Mouse (Mus musculus): ENCODE data around the gene Phf21a. TPM values are rescaled to one million over a fixed set of nuclear protein-coding genes. Genes with fewer than 3 reads are reported as not detected.

Phf21a gene
- polyA plus RNA-seq, 1 experiment from 2014 or later = 7.3 TPM

- WGBS = 56% methylated on average over 6 of the region's 6 CpGs
- no peak overlapping the region for H3K27ac ChIP-seq (replicated peaks)
Measured at GRCm38 (mm10) chr2:92349589-92350425, 256.9 kb downstream of the Phf21a start.

GRCm38 (mm10) chr2:92350686-92351085 lies 257.8 kb downstream of the Phf21a start:
- Histone ChIP-seq H3K4me1 (replicated peaks; ENCODE audit: control insufficient read depth, insufficient read depth) (no peaks in the 10 kb centered on the region), H3K27ac (replicated peaks) (no peak overlapping the region), H3K36me3 (ENCODE audit: control insufficient read depth, insufficient read depth, low read length) (peaks cover 10% of the 10 kb centered on the region; the same call in 1 of the 2 replicates), H3K9me3 (ENCODE audit: control insufficient read depth, low read length) (no peaks in the 10 kb centered on the region), H3K4me2 (replicated peaks; ENCODE audit: low read depth) (no peak overlapping the region), H3K27me3 (ENCODE audit: control insufficient read depth, insufficient read depth, low read length) (no peaks in the 10 kb centered on the region), H3K9ac (ENCODE audit: low read length) (no peak overlapping the region), H3K4me3 (ENCODE audit: low read depth, low read length) (no peak overlapping the region)
- TF ChIP-seq EP300 (optimal IDR thresholded peaks at IDR 0.05) (no peak), CTCF (IDR thresholded peaks at IDR 0.05; ENCODE audit: low read depth) (no peak)
- ATAC-seq (ENCODE audit: low FRiP score, low TSS enrichment) (no peak), DNase-seq (ENCODE audit: low spot score) (no peak)
- 53% methylated on average over 5 of the region's 5 CpGs for WGBS

More at GRCm38 (mm10) chr2:92349589-92350425, 256.9 kb downstream of the Phf21a start:
- ATAC-seq (ENCODE audit: low FRiP score, low TSS enrichment) (no peak), DNase-seq (ENCODE audit: low spot score) (no peak)
- Histone ChIP-seq H3K27me3 (ENCODE audit: control insufficient read depth, insufficient read depth, low read length) (no peaks in the 10 kb centered on the region), H3K36me3 (ENCODE audit: control insufficient read depth, insufficient read depth, low read length) (peaks cover 12% of the 10 kb centered on the region; the same call in 1 of the 2 replicates), H3K4me2 (replicated peaks; ENCODE audit: low read depth) (no peak overlapping the region), H3K9ac (ENCODE audit: low read length) (no peak overlapping the region), H3K4me1 (replicated peaks; ENCODE audit: control insufficient read depth, insufficient read depth) (no peaks in the 10 kb centered on the region), H3K4me3 (ENCODE audit: low read depth, low read length) (no peak overlapping the region), H3K9me3 (ENCODE audit: control insufficient read depth, low read length) (no peaks in the 10 kb centered on the region)
- TF ChIP-seq CTCF (IDR thresholded peaks at IDR 0.05; ENCODE audit: low read depth) = no peak
- TF ChIP-seq EP300 (optimal IDR thresholded peaks at IDR 0.05) = no peak

- Histone ChIP-seq H3K4me3 (ENCODE audit: low read depth, low read length) (no peak overlapping the region), H3K4me2 (replicated peaks; ENCODE audit: low read depth) (no peak overlapping the region), H3K36me3 (ENCODE audit: control insufficient read depth, insufficient read depth, low read length) (peaks cover 11% of the 10 kb centered on the region; the same call in 1 of the 2 replicates), H3K9ac (ENCODE audit: low read length) (no peak overlapping the region), H3K9me3 (ENCODE audit: control insufficient read depth, low read length) (no peaks in the 10 kb centered on the region), H3K27ac (replicated peaks) (no peak overlapping the region), H3K4me1 (replicated peaks; ENCODE audit: control insufficient read depth, insufficient read depth) (no peaks in the 10 kb centered on the region), H3K27me3 (ENCODE audit: control insufficient read depth, insufficient read depth, low read length) (no peaks in the 10 kb centered on the region)
- DNase-seq (ENCODE audit: low spot score) (no peak), ATAC-seq (ENCODE audit: low FRiP score, low TSS enrichment) (no peak)
- no peak for TF ChIP-seq CTCF (IDR thresholded peaks at IDR 0.05; ENCODE audit: low read depth)
- TF ChIP-seq EP300 (optimal IDR thresholded peaks at IDR 0.05) = no peak
- WGBS = 79% methylated on average over 5 of the region's 5 CpGs
Measured at GRCm38 (mm10) chr2:92353402-92353801, 260.5 kb downstream of the Phf21a start.

- H3K36me3 ChIP-seq (ENCODE audit: control insufficient read depth, insufficient read depth, low read length) = peaks cover 15% of the 10 kb centered on the region; the same call in 1 of the 2 replicates
- TF ChIP-seq EP300 (optimal IDR thresholded peaks at IDR 0.05) (no peak), CTCF (IDR thresholded peaks at IDR 0.05; ENCODE audit: low read depth) (no peak)
- no peak overlapping the region for H3K4me2 ChIP-seq (replicated peaks; ENCODE audit: low read depth)
- no peaks in the 10 kb centered on the region for H3K9me3 ChIP-seq (ENCODE audit: control insufficient read depth, low read length)
- no peak overlapping the region for H3K27ac ChIP-seq (replicated peaks)
- H3K9ac ChIP-seq (ENCODE audit: low read length) = no peak overlapping the region
- H3K27me3 ChIP-seq (ENCODE audit: control insufficient read depth, insufficient read depth, low read length) = no peaks in the 10 kb centered on the region
- no peak overlapping the region for H3K4me3 ChIP-seq (ENCODE audit: low read depth, low read length)
- DNase-seq (ENCODE audit: low spot score) (no peak), ATAC-seq (ENCODE audit: low FRiP score, low TSS enrichment) (no peak)
- WGBS = 62% methylated on average over 6 of the region's 6 CpGs
- no peaks in the 10 kb centered on the region for H3K4me1 ChIP-seq (replicated peaks; ENCODE audit: control insufficient read depth, insufficient read depth)
Measured at GRCm38 (mm10) chr2:92354224-92354623, 261.3 kb downstream of the Phf21a start.

DNA sequence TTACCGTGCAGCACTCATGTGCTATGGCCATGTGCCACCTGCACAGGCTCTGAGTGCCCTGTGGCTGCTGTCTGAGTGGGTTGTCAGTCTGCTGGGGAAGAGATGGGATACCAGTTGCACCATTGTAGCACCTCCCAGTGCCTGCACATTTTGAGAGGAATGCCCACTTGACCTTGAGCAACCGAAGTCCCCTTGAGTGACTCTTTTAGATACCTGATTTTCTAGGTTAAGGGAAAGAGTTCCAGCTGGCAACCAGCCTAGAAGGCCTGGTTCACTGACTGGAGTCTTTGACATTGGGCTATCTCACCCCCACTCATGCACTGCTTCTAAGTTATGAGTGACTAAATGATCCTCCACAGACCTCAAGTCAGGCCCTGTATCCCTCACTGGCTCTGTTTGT lies 266.4 kb downstream of the Phf21a start:
- Histone ChIP-seq H3K4me1 (replicated peaks; ENCODE audit: control insufficient read depth, insufficient read depth) (no peaks in the 10 kb centered on the region), H3K9me3 (ENCODE audit: control insufficient read depth, low read length) (no peaks in the 10 kb centered on the region), H3K9ac (ENCODE audit: low read length) (no peak overlapping the region), H3K36me3 (ENCODE audit: control insufficient read depth, insufficient read depth, low read length) (peaks cover 22% of the 10 kb centered on the region; the same call in 1 of the 2 replicates), H3K27ac (replicated peaks) (no peak overlapping the region), H3K4me2 (replicated peaks; ENCODE audit: low read depth) (no peak overlapping the region), H3K4me3 (ENCODE audit: low read depth, low read length) (no peak overlapping the region), H3K27me3 (ENCODE audit: control insufficient read depth, insufficient read depth, low read length) (no peaks in the 10 kb centered on the region)
- no peak for DNase-seq (ENCODE audit: low spot score)
- 79% methylated on average over 2 of the region's 2 CpGs for WGBS
- TF ChIP-seq EP300 (optimal IDR thresholded peaks at IDR 0.05) = no peak
- TF ChIP-seq CTCF (IDR thresholded peaks at IDR 0.05; ENCODE audit: low read depth) = no peak
- no peak for ATAC-seq (ENCODE audit: low FRiP score, low TSS enrichment)

- ATAC-seq (ENCODE audit: low FRiP score, low TSS enrichment) (no peak), DNase-seq (ENCODE audit: low spot score) (no peak)
- H3K4me2 ChIP-seq (replicated peaks; ENCODE audit: low read depth) = no peak overlapping the region
- H3K9ac ChIP-seq (ENCODE audit: low read length) = no peak overlapping the region
- no peaks in the 10 kb centered on the region for H3K4me1 ChIP-seq (replicated peaks; ENCODE audit: control insufficient read depth, insufficient read depth)
- H3K9me3 ChIP-seq (ENCODE audit: control insufficient read depth, low read length) = no peaks in the 10 kb centered on the region
- H3K36me3 ChIP-seq (ENCODE audit: control insufficient read depth, insufficient read depth, low read length) = peaks cover 22% of the 10 kb centered on the region; the same call in 1 of the 2 replicates
- no peak for TF ChIP-seq CTCF (IDR thresholded peaks at IDR 0.05; ENCODE audit: low read depth)
- TF ChIP-seq EP300 (optimal IDR thresholded peaks at IDR 0.05) = no peak
- no peak overlapping the region for H3K27ac ChIP-seq (replicated peaks)
- H3K27me3 ChIP-seq (ENCODE audit: control insufficient read depth, insufficient read depth, low read length) = no peaks in the 10 kb centered on the region
- H3K4me3 ChIP-seq (ENCODE audit: low read depth, low read length) = no peak overlapping the region
- WGBS = 74% methylated on average over 25 of the region's 25 CpGs
Measured at GRCm38 (mm10) chr2:92360186-92360823, 267.4 kb downstream of the Phf21a start.

Measured in stomach, postnatal 0 days (tissue).